Mouse (Mus musculus) 3T3-L1 (cell line): ENCODE measurements around the gene Oxsr1.
A peak's percentile ranks its signal among the peaks of the same experiment; 100 is the strongest.

Experiments
- DNase-seq: peaks from one replicate; pipeline ENCODE4 v3.0.0-alpha.2; 2015; ENCODE audit warnings: low read depth, low spot score

The Oxsr1 gene

GRCm38 (mm10) chr9:119338350-119338749 is 16.1 kb upstream of the Oxsr1 start:
- no peak for DNase-seq

- no peak for DNase-seq
Measured at GRCm38 (mm10) chr9:119337842-119338241, 15.6 kb upstream of the Oxsr1 start.

- DNase-seq, result no peak
Measured at GRCm38 (mm10) chr9:119335571-119335970, 13.3 kb upstream of the Oxsr1 start.

GRCm38 (mm10) chr9:119334834-119335233 is 12.6 kb upstream of the Oxsr1 start:
- no peak for DNase-seq

- DNase-seq, result no peak
Measured at GRCm38 (mm10) chr9:119334324-119334723, 12.1 kb upstream of the Oxsr1 start.

GRCm38 (mm10) chr9:119330186-119330963 is 8.1 kb upstream of the Oxsr1 start:
- DNase-seq, result no peak

- no peak for DNase-seq
Measured at GRCm38 (mm10) chr9:119328488-119328887, 6.3 kb upstream of the Oxsr1 start.

- no peak for DNase-seq
Measured at GRCm38 (mm10) chr9:119324130-119324529, 1.9 kb upstream of the Oxsr1 start.

GRCm38 (mm10) chr9:119323260-119323645 is 1.0 kb upstream of the Oxsr1 start:
- DNase-seq, result no peak

- peak; percentile 55 for DNase-seq
Measured at GRCm38 (mm10) chr9:119321392-119322229, 616 bp downstream of the Oxsr1 start.

- DNase-seq, result peak; percentile 41
Measured at GRCm38 (mm10) chr9:119320946-119321345, 1.3 kb downstream of the Oxsr1 start.

- DNase-seq, result no peak
Measured at GRCm38 (mm10) chr9:119320446-119320845, 1.8 kb downstream of the Oxsr1 start.

GRCm38 (mm10) chr9:119318891-119319290 is 3.3 kb downstream of the Oxsr1 start:
- DNase-seq, result peak; percentile 67

- DNase-seq, result no peak
Measured at GRCm38 (mm10) chr9:119313096-119313495, 9.1 kb downstream of the Oxsr1 start.

- no peak for DNase-seq
Measured at GRCm38 (mm10) chr9:119309067-119309466, 13.2 kb downstream of the Oxsr1 start.

- DNase-seq, result no peak
Measured at GRCm38 (mm10) chr9:119305863-119306262, 16.4 kb downstream of the Oxsr1 start.

- no peak for DNase-seq
Measured at GRCm38 (mm10) chr9:119298563-119298962, 23.7 kb downstream of the Oxsr1 start.

GRCm38 (mm10) chr9:119297696-119298095 is 24.5 kb downstream of the Oxsr1 start:
- DNase-seq, result no peak

- DNase-seq, result no peak
Measured at GRCm38 (mm10) chr9:119290791-119291190, 31.4 kb downstream of the Oxsr1 start.

- no peak for DNase-seq
Measured at GRCm38 (mm10) chr9:119280894-119281682, 41.1 kb downstream of the Oxsr1 start.

GRCm38 (mm10) chr9:119278031-119278430 is 44.2 kb downstream of the Oxsr1 start:
- no peak for DNase-seq

GRCm38 (mm10) chr9:119276321-119276720 is 45.9 kb downstream of the Oxsr1 start:
- DNase-seq, result no peak
